Mouse (Mus musculus) midbrain, embryonic 11.5 days (tissue): Measurements from ENCODE around the gene Kitl. TPM values are rescaled to one million over a fixed set of nuclear protein-coding genes. Genes with fewer than 3 reads are reported as not detected.

Experiments used
- ATAC-seq: fragments of 200-750 bp; cut with Nextera tagmentation; 2 replicates; pipeline ENCODE4 v1.8.0; 2017; ENCODE audit warnings: moderate TSS enrichment, moderate library complexity; ENCODE audit not compliant: low FRiP score
- DNase-seq: peaks from one replicate; pipeline ENCODE4 v3.0.0; 2015; ENCODE audit warnings: low spot score; ENCODE audit errors: missing footprints
- H3K27ac ChIP-seq: fragments of 300-500 bp; sonication (generic); 2 replicates; pipeline ENCODE4 v1.5.1; 2014; ENCODE audit warnings: low read depth, low read length
- H3K27me3 ChIP-seq: fragments of 300-500 bp; sonication (generic); 2 replicates; pipeline ENCODE4 v1.6.1; 2014; ENCODE audit warnings: mild to moderate bottlenecking, low read length, moderate library complexity, mixed read lengths; ENCODE audit not compliant: control insufficient read depth, insufficient read depth
- H3K36me3 ChIP-seq: fragments of 300-500 bp; sonication (generic); 2 replicates; pipeline ENCODE4 v1.6.1; 2014; ENCODE audit warnings: mild to moderate bottlenecking, low read length, moderate library complexity, mixed read lengths; ENCODE audit not compliant: control insufficient read depth, insufficient read depth
- H3K4me1 ChIP-seq: fragments of 300-500 bp; sonication (generic); 2 replicates; pipeline ENCODE4 v1.6.1; 2014; ENCODE audit warnings: low read length; ENCODE audit not compliant: control insufficient read depth, insufficient read depth
- H3K4me2 ChIP-seq: fragments of 300-500 bp; sonication (generic); 2 replicates; pipeline ENCODE4 v1.6.1; 2014; ENCODE audit warnings: mild to moderate bottlenecking, moderate library complexity
- H3K4me3 ChIP-seq: fragments of 300-500 bp; sonication (generic); 2 replicates; pipeline ENCODE4 v1.5.1; 2014; ENCODE audit warnings: low read depth, low read length
- H3K9ac ChIP-seq: fragments of 300-500 bp; sonication (generic); 2 replicates; pipeline ENCODE4 v1.6.1; 2014; ENCODE audit warnings: low read length
- H3K9me3 ChIP-seq: fragments of 300-500 bp; sonication (generic); 2 replicates; pipeline ENCODE4 v1.6.1; 2016; ENCODE audit warnings: low read length; ENCODE audit not compliant: control insufficient read depth
- WGBS: fragments of 180-500 bp; shearing (Covaris S2); extraction: QIAGEN DNeasy Blood & Tissue Kit; methylation state at CpG from one replicate; pipeline ENCODE4 v1.1.7; 2014; 5-methylcytosine and 5-hydroxymethylcytosine counted together
- microRNA-seq: library from miRNA; unstranded; fragments of <30 nt; microRNA quantifications from one replicate; pipeline ENCODE4, GENCODE M21; 2017
- polyA plus RNA-seq: library from polyadenylated mRNA; unstranded; fragments of >200 nt; fragmentation: Nextera tagmentation; extraction: Ambion mirVana; gene quantifications from 2 replicates; pipeline ENCODE4 v1.2.1, GENCODE M21; 2014

Kitl gene
- polyA plus RNA-seq, 1 experiment from 2014 or later = 13.7 TPM

GRCm38 (mm10) chr10:100124452-100124851 is 109.0 kb downstream of the Kitl start:
- H3K9ac ChIP-seq = no peak overlapping the region
- ATAC-seq (no peak), DNase-seq (no peak)
- no peak overlapping the region for H3K4me3 ChIP-seq
- H3K4me2 ChIP-seq = no peak overlapping the region
- no peaks in the 10 kb centered on the region for H3K27me3 ChIP-seq
- WGBS = 86% methylated on average over 5 of the region's 5 CpGs
- H3K9me3 ChIP-seq = no peaks in the 10 kb centered on the region
- no peak overlapping the region for H3K27ac ChIP-seq
- no peaks in the 10 kb centered on the region for H3K36me3 ChIP-seq
- peaks cover 3% of the 10 kb centered on the region; the same call in 1 of the 2 replicates for H3K4me1 ChIP-seq

GRCm38 (mm10) chr10:100127837-100128743 is 112.7 kb downstream of the Kitl start:
- Histone ChIP-seq H3K9me3 (no peaks in the 10 kb centered on the region), H3K27ac (peak overlapping the region; percentile 48; the same call in 1 of the 2 replicates), H3K27me3 (no peaks in the 10 kb centered on the region), H3K36me3 (no peaks in the 10 kb centered on the region), H3K4me3 (no peak overlapping the region), H3K9ac (no peak overlapping the region), H3K4me1 (peaks cover 3% of the 10 kb centered on the region; the same call in 1 of the 2 replicates), H3K4me2 (peak overlapping the region; percentile 30)
- DNase-seq (peak; percentile 92), ATAC-seq (peak; percentile 89)
- 41% methylated on average over 23 of the region's 23 CpGs for WGBS

GRCm38 (mm10) chr10:100131657-100132056 is 116.2 kb downstream of the Kitl start:
- Histone ChIP-seq H3K27me3 (no peaks in the 10 kb centered on the region), H3K9me3 (no peaks in the 10 kb centered on the region), H3K4me2 (no peak overlapping the region), H3K27ac (no peak overlapping the region), H3K36me3 (no peaks in the 10 kb centered on the region), H3K4me1 (peaks cover 3% of the 10 kb centered on the region; the same call in 1 of the 2 replicates), H3K4me3 (no peak overlapping the region), H3K9ac (no peak overlapping the region)
- 91% methylated on average over 4 of the region's 4 CpGs for WGBS
- no peak for ATAC-seq
- DNase-seq = no peak

GRCm38 (mm10) chr10:100132304-100132703 is 116.9 kb downstream of the Kitl start:
- WGBS = 83% methylated on average over 1 of the region's 1 CpGs

GRCm38 (mm10) chr10:100138552-100138951 is 123.1 kb downstream of the Kitl start:
- Histone ChIP-seq H3K9ac (no peak overlapping the region), H3K27ac (no peak overlapping the region), H3K4me2 (no peak overlapping the region), H3K27me3 (no peaks in the 10 kb centered on the region), H3K9me3 (no peaks in the 10 kb centered on the region), H3K4me1 (no peaks in the 10 kb centered on the region), H3K36me3 (no peaks in the 10 kb centered on the region), H3K4me3 (no peak overlapping the region)
- no peak for ATAC-seq
- DNase-seq = no peak
- WGBS = 77% methylated on average over 3 of the region's 3 CpGs

More at GRCm38 (mm10) chr10:100132304-100132703, 116.9 kb downstream of the Kitl start:
- no peaks in the 10 kb centered on the region for H3K36me3 ChIP-seq
- no peak overlapping the region for H3K27ac ChIP-seq
- ATAC-seq (no peak), DNase-seq (no peak)
- peaks cover 3% of the 10 kb centered on the region; the same call in 1 of the 2 replicates for H3K4me1 ChIP-seq
- no peak overlapping the region for H3K9ac ChIP-seq
- H3K4me3 ChIP-seq = no peak overlapping the region
- no peak overlapping the region for H3K4me2 ChIP-seq
- H3K27me3 ChIP-seq = no peaks in the 10 kb centered on the region
- no peaks in the 10 kb centered on the region for H3K9me3 ChIP-seq

- no peak for DNase-seq
- 86% methylated on average over 6 of the region's 6 CpGs for WGBS
- no peak for ATAC-seq
- Histone ChIP-seq H3K9ac (no peak overlapping the region), H3K4me3 (no peak overlapping the region), H3K4me2 (no peak overlapping the region), H3K36me3 (no peaks in the 10 kb centered on the region), H3K27me3 (no peaks in the 10 kb centered on the region), H3K4me1 (no peaks in the 10 kb centered on the region), H3K9me3 (no peaks in the 10 kb centered on the region), H3K27ac (no peak overlapping the region)
Observed at GRCm38 (mm10) chr10:100148123-100148522, 132.7 kb downstream of the Kitl start.

Small RNAs within 50 kb of the gene (microRNA-seq; reads per million reads assigned to microRNA genes)
- not detected for gene Gm22918
- not detected for gene Gm25287
